Mouse (Mus musculus) kidney, adult 9 months (tissue): Measurements from ENCODE around the gene Sh3gl2.
A peak's percentile ranks its signal among the peaks of the same experiment; 100 is the strongest.

Source experiments
- DNase-seq: peaks from one replicate; pipeline ENCODE4 v3.0.0; 2022

Gene Sh3gl2

GRCm38 (mm10) chr4:85232386-85233381, 27.8 kb downstream of the Sh3gl2 start:
- no peak for DNase-seq

DNA sequence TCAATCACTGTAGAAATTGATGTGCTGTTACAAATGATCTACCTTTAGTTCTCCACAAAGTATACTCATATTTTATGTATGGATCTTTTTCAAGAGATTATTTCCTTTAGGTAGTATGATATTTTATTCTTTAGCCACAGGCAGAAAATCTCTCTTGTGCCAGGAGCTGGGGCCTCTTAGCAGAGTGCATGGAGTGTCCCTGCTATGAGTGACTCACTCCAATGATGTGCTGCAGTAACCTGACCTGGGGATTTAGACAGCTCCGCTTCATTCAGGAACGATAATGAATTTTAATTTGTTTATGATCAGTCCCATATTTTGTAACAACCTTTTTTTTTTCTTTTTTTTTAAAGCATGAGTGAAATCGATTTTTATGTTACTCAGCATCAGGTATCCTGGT, 36.7 kb downstream of the Sh3gl2 start:
- no peak for DNase-seq

DNA sequence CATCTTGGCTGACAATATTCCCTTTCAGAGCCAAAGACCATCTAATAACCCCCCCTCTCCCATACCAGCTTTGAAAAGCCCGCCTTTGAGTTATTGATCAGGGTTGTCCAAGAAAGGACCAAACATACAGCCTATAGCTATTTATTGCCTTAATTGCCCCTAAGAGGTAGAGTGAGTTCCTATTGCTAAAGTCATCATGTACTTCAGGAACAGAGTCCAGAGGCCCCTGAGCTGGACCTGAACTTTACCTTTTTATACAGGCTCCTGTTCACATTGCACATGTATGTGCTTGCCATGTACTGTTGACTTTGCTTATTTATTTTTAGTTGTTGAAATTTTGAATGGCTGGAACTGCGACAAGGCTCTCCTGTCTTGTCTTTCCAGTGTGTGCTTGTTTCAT, 37.6 kb downstream of the Sh3gl2 start:
- DNase-seq, result no peak

DNA sequence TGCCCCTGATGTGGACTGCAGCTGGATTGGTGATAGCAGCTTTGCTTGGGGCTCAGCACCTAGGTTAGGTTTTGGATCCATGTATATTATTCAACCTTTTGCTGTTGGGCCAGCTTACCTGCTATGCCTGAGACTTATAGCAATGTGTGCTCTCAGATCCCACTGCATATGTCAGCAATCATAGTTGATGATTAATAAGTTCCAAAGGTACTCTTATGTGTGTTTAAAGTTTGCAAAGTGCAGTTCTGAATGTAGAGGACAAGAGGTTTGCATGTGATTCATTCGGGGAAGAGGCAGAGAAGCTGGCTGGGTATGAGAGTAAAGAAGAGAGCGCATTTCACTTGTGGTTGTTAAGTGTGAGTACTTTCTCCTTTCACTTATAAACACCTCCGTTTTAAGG, 43.7 kb downstream of the Sh3gl2 start:
- no peak for DNase-seq

DNA sequence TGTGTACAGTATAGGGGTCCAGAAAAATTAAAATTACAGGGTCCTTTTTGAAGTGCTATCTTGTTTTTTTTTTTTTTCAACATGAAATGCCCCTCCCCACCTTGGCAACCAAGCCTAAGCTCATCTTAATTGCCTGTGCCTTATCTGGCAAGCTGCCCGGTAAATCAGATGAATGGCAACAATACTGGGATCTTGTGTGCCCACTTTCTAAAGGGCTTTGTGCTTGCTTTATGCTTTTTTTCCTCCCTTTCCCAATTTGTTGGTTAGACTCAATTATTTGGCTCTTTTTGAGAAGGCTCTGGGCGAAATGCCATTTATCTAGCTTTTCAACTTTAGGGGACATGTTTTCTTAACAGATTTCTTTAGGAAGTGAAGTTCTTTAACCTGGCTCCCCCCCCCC, 45.3 kb downstream of the Sh3gl2 start:
- DNase-seq, result no peak

GRCm38 (mm10) chr4:85250786-85251185, 45.9 kb downstream of the Sh3gl2 start:
- DNase-seq, result no peak

GRCm38 (mm10) chr4:85255771-85256389, 51.0 kb downstream of the Sh3gl2 start:
- DNase-seq, result no peak

DNA sequence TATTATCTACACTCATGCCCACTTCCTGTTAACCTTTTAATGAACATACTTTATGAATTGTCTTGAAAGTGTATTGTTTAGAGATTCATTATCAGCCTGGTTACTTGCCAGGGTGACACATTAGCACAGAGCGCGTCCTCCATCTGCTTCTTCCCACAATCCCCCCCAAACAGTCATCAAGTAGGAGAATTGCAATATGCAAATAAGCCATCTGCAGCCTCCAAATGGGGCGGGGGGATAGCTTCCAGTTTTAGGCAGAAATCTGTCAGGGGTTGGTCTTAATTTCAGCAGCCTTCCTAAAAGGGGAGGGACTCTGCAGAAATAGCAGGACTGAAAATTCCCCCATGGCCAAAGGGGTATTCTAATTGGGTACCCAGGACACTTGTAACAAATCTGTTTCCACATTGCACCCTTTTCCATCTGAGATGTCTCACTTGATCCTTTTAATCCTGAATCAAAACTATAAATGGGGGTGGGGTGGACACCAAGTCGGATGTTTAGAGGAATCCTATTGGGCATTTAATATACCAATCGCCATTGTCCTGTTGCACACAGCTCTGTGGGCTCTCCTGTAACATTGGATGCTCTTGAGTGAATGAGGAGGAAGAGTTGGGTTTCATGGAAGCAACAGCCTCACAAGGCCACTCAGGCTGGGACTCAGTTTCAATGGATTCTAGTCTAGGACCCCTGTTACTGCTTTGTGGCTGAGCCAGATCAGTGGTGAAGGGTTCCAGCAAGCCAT, 51.7 kb downstream of the Sh3gl2 start:
- DNase-seq, result no peak

- DNase-seq, result no peak
Observed at GRCm38 (mm10) chr4:85257771-85258341, 52.9 kb downstream of the Sh3gl2 start.

DNA sequence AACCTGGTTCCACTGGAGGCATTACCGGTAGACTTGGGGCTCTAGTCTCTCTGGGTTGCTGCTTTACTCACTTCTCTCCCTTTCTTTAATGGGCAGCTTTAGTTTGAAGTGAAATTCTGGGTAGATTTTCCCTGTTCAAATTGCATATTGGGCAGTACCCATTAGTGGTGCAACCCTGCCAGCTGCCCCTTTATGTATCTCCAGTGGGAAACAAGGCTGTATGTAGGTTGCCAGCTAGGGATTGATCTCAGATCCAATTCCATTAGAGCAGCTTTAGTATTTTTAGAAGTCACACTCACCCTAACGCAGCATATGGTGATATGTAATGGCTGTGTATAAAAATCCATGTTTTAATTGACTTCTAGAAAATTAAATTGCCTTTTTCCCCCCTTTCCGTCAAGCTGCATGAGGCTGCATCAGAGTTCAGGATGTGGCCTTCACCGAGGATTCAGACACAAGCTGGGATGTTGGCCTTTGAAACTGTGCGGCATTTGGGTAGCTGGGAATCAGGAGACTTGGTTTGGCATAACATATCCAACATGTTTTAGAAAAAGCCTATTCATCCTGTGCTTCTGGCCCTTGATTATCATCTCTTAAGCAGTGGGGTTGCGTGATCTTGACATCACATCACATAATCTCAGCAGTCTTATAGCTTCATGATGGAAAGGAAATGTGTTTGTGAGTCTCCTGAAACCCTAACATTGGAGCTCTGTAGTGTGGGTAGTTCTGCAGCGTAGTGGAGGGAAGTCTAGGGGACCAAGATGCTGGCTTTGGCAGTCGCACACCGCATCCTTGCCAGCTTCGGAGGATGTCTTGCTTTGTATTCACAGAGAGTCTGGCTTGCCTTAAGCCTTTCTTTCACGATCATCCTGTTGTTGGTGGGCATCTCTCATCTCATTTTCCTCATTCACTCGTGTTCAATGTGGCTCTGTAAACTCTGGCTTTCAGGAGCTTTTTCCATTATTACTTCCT, 56.0 kb downstream of the Sh3gl2 start:
- no peak for DNase-seq

DNA sequence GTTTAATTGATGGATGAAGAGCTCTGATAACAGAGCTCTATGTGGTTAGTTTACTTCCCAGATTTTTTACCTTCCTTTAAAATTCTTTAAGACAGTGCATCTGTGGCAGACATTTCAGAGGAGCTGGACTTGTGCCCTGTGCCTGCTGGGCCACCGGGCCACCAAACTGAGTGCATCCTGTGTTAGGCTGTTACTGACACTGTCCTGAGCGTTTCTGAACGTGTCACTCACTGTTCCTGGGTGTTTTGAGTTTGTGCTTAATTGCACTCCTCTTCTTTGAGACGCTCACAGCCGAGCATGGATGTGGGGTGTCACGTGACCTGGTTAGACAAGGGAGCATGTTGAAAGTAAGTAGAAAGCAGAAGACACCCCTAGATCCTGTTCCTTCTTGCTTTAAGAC, 57.2 kb downstream of the Sh3gl2 start:
- no peak for DNase-seq

DNA sequence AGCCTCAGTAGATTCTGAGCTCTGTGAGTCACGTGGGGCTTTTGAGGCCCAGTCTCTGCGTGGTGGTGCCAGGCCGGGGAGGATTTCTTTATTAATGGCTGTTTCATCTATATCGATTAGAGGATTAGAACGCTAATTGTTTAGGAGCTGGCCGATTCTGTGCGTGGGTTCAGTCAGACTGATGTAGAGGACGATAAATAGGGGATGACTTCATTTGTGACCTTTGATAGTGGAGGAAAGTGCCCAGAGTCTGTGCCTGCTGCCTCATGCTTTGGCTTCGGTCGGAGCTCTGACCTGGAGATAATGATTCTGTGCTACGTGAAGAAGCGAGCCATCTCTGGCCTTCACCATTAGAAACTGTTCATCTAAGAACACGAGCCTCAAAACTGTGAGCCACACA, 57.7 kb downstream of the Sh3gl2 start:
- DNase-seq, result no peak

- peak; percentile 8 for DNase-seq
Observed at GRCm38 (mm10) chr4:85267456-85267855, 62.5 kb downstream of the Sh3gl2 start.

- DNase-seq, result no peak
Observed at GRCm38 (mm10) chr4:85272877-85273276, 68.0 kb downstream of the Sh3gl2 start.

GRCm38 (mm10) chr4:85273452-85273851, 68.5 kb downstream of the Sh3gl2 start:
- DNase-seq, result no peak

- DNase-seq, result no peak
Observed at GRCm38 (mm10) chr4:85283151-85283550, 78.2 kb downstream of the Sh3gl2 start.

GRCm38 (mm10) chr4:85289990-85290389, 85.1 kb downstream of the Sh3gl2 start:
- no peak for DNase-seq

DNA sequence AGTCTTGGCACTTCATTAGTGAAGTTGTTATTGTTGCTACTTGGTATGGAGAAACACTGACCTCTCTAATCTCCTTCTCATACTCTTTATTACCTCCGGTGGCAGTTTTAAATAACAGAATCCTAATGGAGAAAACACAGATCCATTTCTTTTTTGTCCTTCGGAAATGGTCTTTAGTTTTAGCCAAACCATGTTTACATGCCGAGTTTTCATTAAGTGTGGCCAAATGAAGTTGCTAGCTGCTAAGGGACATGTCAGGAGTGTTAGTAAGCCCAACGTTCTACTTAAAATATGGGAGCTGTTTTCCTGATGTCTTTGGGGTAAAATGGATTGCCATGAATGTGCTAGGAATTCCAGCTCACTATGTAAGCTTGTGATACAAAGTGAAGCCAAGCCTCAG, 86.4 kb downstream of the Sh3gl2 start:
- DNase-seq, result no peak

DNA sequence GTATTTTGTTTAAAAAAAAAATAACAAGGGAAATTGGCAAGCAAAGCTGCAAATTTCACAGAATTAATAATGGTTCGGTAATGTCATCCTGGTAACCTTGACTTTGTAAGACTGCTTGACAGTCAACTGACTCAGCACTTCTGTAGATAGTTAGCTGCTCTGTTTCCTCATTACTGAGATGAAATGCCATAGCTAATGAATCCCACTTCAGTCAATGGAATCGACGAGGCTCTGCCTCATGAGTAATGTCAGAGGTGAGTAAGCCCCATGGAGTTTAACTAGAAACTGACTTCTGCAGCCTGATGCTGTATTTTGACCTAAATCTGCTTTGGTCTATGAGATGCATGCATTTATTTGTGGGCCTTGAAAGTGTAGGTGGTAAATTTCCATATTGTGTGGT, 88.4 kb downstream of the Sh3gl2 start:
- DNase-seq, result no peak

GRCm38 (mm10) chr4:85300610-85301405, 95.9 kb downstream of the Sh3gl2 start:
- DNase-seq, result no peak
